Mouse (Mus musculus) bone marrow, adult 2 months (tissue): Measurements from ENCODE around the gene Armc7. TPM values are rescaled to one million over a fixed set of nuclear protein-coding genes. Genes with fewer than 3 reads are reported as not detected.

ENCODE experiments used
- H3K27ac ChIP-seq: fragments of 200-500 bp; 2 replicates; pipeline ENCODE4 v1.5.1; 2012; ENCODE audit warnings: low read depth, mild to moderate bottlenecking, control low read depth, inconsistent platforms, low read length; ENCODE audit not compliant: control insufficient read depth, poor library complexity, insufficient read depth
- H3K4me1 ChIP-seq: fragments of 200-500 bp; 2 replicates; pipeline ENCODE4 v1.6.1; 2011; ENCODE audit warnings: low read length; ENCODE audit not compliant: control insufficient read depth, insufficient read depth
- H3K4me3 ChIP-seq: fragments of 200-500 bp; replicated peaks from 2 replicates; pipeline ENCODE3; 2011; ENCODE audit warnings: mild to moderate bottlenecking, low read depth, low read length, control low read depth; ENCODE audit not compliant: control insufficient read depth
- CTCF ChIP-seq: fragments of 200-500 bp; IDR thresholded peaks from 2 replicates; pipeline ENCODE4 v1.5.1; 2011; ENCODE audit warnings: low read length, control low read depth; ENCODE audit not compliant: control insufficient read depth, insufficient read depth
- POLR2A ChIP-seq: fragments of 200-500 bp; IDR thresholded peaks from 2 replicates; pipeline ENCODE4 v1.6.1; 2011; ENCODE audit warnings: low read depth, mild to moderate bottlenecking, control low read depth, low read length, borderline replicate concordance; ENCODE audit not compliant: control insufficient read depth
- WGBS: fragments of 180-500 bp; shearing (Covaris S2); methylation state at CpG from one replicate; pipeline ENCODE4 v1.1.7; 2018; 5-methylcytosine and 5-hydroxymethylcytosine counted together
- polyA plus RNA-seq: library from polyadenylated mRNA; stranded (reverse); fragments of >200 nt; gene quantifications from 2 replicates; pipeline ENCODE4 v1.2.4, GENCODE M21; 2011; ENCODE audit warnings: low replicate concordance; ENCODE audit not compliant: missing spikeins, insufficient read depth, insufficient read length

The Armc7 gene
- polyA plus RNA-seq, 1 experiment = 18.7 TPM

GRCm38 (mm10) chr11:115536856-115537568 lies 61.5 kb downstream of the Armc7 start:
- H3K4me1 ChIP-seq = peaks cover 1% of the 10 kb centered on the region; the same call in 1 of the 2 replicates
- 68% methylated on average over 10 of the region's 10 CpGs for WGBS
- H3K4me3 ChIP-seq = no peak overlapping the region
- TF ChIP-seq CTCF = no peak
- TF ChIP-seq POLR2A = no peak
- H3K27ac ChIP-seq = peak overlapping the region; percentile 99

DNA sequence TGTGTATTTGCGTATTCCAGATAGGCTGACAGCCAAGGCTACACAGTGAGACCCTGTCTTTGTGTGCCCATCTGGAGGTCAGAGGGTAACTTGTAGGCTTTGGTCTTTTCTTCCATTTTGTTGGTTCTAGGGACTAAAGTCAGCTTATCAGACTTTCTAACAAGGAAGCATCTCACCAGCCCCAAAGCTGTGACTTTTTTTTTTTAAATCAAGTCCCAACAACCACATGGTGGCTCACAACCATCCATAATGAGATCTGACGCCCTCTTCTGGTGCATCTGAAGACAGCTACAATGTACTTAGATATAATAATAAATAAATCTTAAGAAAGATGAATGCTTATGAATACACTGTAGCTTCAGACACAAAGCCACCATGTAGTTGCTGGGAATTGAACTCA lies 62.6 kb downstream of the Armc7 start:
- Histone ChIP-seq H3K27ac (no peak overlapping the region), H3K4me1 (peaks cover 1% of the 10 kb centered on the region; the same call in 1 of the 2 replicates), H3K4me3 (no peak overlapping the region)
- whole genome bisulfite sequencing = 35% methylated on average over 2 of the region's 2 CpGs
- no peak for TF ChIP-seq POLR2A
- TF ChIP-seq CTCF = no peak

Other genes with a start within 250 kb of the Armc7 start
- not detected in 2 replicates for gene Grin2c, start 208.4 kb upstream of the Armc7 start, polyA plus RNA-seq
- gene Fdxr, start 198.6 kb upstream of the Armc7 start, polyA plus RNA-seq = 9.9 and 21.2 TPM in 2 replicates
- gene Fads6, start 178.0 kb upstream of the Armc7 start, polyA plus RNA-seq = 0.77 and 1.4 TPM in 2 replicates
- not detected in 2 replicates for gene Otop2, start 168.5 kb upstream of the Armc7 start, polyA plus RNA-seq
- 0.29 TPM in 1 of 2 replicates, not detected in the other for gene Ush1g, start 153.6 kb upstream of the Armc7 start, polyA plus RNA-seq
- gene Otop3, start 140.9 kb upstream of the Armc7 start, polyA plus RNA-seq = not detected in 2 replicates
- gene Hid1, start 107.9 kb upstream of the Armc7 start, polyA plus RNA-seq = 3.4 and 4.3 TPM in 2 replicates
- 1.4 and 3.1 TPM in 2 replicates for gene Cdr2l, start 93.8 kb upstream of the Armc7 start, polyA plus RNA-seq
- 31.1 and 51.9 TPM in 2 replicates for gene Mrpl58, start 71.9 kb upstream of the Armc7 start, polyA plus RNA-seq
- 316 and 521 TPM in 2 replicates for gene Atp5h, start 55.7 kb upstream of the Armc7 start, polyA plus RNA-seq
- gene Kctd2, start 55.5 kb upstream of the Armc7 start, polyA plus RNA-seq = 14.0 and 32.4 TPM in 2 replicates
- not detected in 2 replicates for gene Trim80, start 35.1 kb upstream of the Armc7 start, polyA plus RNA-seq
- 1.8 TPM in 1 of 2 replicates, not detected in the other for gene Slc16a5, start 13.2 kb upstream of the Armc7 start, polyA plus RNA-seq
- 47.5 and 56.4 TPM in 2 replicates for gene Nt5c, start 16.2 kb downstream of the Armc7 start, polyA plus RNA-seq
- gene Jpt1, start 38.7 kb downstream of the Armc7 start, polyA plus RNA-seq = 106 and 149 TPM in 2 replicates
- 188 and 202 TPM in 2 replicates for gene Sumo2, start 60.6 kb downstream of the Armc7 start, polyA plus RNA-seq
- gene Nup85, start 88.8 kb downstream of the Armc7 start, polyA plus RNA-seq = 111 and 163 TPM in 2 replicates
- gene Mrps7, start 128.3 kb downstream of the Armc7 start, polyA plus RNA-seq = 19.3 and 26.7 TPM in 2 replicates
- 41.5 and 69.6 TPM in 2 replicates for gene Gga3, start 128.4 kb downstream of the Armc7 start, polyA plus RNA-seq
- 65.8 and 86.0 TPM in 2 replicates for gene Mif4gd, start 137.3 kb downstream of the Armc7 start, polyA plus RNA-seq
- 9.3 and 23.0 TPM in 2 replicates for gene Slc25a19, start 152.6 kb downstream of the Armc7 start, polyA plus RNA-seq
- gene Grb2, start 232.9 kb downstream of the Armc7 start, polyA plus RNA-seq = 35.9 and 53.6 TPM in 2 replicates